Mouse (Mus musculus): ENCODE measurements around the gene Vps51.
A peak's percentile ranks its signal among the peaks of the same experiment; 100 is the strongest.

The Vps51 gene

DNA sequence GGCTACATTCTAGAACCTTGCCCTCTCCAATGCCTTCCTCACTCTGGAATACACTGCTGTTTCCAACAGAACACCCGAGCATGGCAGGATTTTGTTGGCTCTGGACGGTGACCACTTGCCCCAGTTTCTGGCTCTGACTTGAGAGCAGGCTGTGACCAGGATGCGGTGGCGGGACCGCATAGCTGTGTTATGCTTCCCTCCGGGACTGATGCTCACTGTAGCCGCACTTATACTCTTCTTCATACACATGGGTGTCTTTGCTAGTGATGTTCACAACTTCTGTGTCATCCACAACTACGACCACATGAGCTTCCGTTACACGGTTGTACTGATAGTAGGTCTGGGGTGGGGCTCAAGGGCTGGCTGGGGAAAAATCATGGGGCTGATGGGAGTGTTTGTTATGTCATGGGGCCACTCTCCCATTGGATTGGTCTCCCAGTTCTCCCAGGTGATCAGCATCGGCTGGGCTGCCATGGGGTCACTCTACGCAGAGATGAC is 3.0 kb upstream of the Vps51 start, which contains the start of gene Tmem262:
Gene Tmem262 (plus strand): TSS at position 51 of the 498 bp plus-strand sequence.
- no peak for DNase-seq (ENCODE audit: low read depth)

- DNase-seq (ENCODE audit: low read depth) = no peak
These were observed 3.1 kb downstream of the Vps51 start for GRCm38 (mm10) chr19:6073889-6074288.

- DNase-seq (ENCODE audit: low read depth) = no peak
These were observed 5.8 kb downstream of the Vps51 start for GRCm38 (mm10) chr19:6071261-6071660.

- no peak for DNase-seq (ENCODE audit: low read depth)
These were observed 6.3 kb downstream of the Vps51 start for GRCm38 (mm10) chr19:6070571-6071250.

- no peak for DNase-seq (ENCODE audit: low read depth)
These were observed 7.2 kb downstream of the Vps51 start for GRCm38 (mm10) chr19:6069851-6070250.

DNA sequence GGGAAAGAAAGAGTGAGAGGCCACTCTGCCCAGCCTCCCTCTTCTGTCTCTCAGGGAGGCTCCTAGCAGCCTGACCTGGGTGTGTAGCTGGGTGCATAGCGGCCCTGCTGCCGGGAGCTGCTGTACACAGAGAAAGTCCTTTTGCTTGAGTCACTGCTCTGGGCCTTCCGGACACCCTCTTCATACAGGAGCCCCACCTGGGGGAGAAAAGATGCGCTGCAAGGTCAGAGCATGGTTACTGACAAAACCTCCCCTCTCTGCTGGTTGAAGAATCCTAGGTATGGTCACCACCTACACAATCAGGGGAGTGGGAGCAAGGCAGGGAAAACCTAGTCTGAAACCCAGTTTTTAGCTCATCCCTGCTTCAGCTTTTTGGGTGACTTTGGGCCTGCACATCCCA is 8.1 kb downstream of the Vps51 start:
- no peak for DNase-seq (ENCODE audit: low read depth)

GRCm38 (mm10) chr19:6067724-6068415 is 9.2 kb downstream of the Vps51 start, which contains the start of gene Tm7sf2:
Gene Tm7sf2, minus strand, starts transcription at chr19:6068373.
- DNase-seq (ENCODE audit: low read depth) = no peak

DNA sequence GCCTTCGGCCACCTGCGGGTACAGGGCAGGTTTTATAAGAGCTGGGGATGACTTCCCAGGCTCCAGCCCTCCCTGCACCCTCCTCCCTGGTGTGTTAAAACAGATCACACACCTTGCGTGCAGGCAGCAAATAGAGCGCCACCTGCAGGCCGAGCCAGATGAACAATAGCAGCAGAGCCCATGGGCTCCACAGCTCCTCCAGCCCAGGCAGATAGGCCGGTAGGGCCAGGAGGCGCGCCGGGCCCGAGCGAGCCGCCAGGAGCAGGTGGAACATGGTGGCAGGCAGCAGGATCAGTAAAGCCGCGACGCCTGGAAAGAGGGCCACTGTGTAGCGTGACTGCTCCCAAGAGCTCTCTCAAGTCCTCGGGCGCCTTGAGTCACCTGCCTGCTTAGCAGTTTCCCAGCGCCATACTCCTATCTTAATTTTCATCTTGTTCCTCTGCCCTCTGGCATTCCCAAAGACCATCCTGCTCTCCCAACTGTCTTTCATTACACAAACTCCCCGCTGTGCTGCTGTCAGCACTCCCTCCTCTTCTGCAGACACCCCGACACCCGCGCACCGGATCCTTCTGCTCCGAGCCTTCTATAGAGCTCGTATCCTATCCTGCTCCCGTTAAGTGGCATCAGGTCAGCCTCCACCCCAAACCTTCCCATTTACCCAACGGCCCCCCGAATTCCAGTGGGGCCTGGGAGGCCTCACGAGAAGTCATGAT is 9.9 kb downstream of the Vps51 start:
- no peak for DNase-seq (ENCODE audit: low read depth)

DNA sequence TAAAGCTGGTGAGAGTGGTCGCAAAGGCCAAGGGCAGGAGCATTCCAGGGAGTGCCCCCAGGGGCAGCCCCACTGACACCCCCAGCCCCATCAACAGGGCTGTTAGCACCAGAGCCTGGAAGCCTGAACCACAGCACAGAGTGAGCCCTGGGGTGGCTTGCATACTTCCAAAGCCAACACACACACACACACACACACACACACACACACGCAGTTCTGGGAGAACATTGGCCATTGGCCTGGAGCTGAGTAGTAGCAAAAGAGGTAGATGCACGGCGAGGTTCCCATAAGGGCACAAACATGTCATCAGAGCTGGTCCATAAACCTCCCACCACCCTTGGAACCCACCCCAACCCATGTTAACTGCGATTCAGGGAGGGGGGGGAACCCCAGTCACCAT is 10.5 kb downstream of the Vps51 start:
- no peak for DNase-seq (ENCODE audit: low read depth)

- DNase-seq (ENCODE audit: low read depth) = no peak
These were observed 13.9 kb downstream of the Vps51 start for GRCm38 (mm10) chr19:6063081-6063480.

- no peak for DNase-seq (ENCODE audit: low read depth)
These were observed 14.6 kb downstream of the Vps51 start for GRCm38 (mm10) chr19:6062418-6062817.

DNA sequence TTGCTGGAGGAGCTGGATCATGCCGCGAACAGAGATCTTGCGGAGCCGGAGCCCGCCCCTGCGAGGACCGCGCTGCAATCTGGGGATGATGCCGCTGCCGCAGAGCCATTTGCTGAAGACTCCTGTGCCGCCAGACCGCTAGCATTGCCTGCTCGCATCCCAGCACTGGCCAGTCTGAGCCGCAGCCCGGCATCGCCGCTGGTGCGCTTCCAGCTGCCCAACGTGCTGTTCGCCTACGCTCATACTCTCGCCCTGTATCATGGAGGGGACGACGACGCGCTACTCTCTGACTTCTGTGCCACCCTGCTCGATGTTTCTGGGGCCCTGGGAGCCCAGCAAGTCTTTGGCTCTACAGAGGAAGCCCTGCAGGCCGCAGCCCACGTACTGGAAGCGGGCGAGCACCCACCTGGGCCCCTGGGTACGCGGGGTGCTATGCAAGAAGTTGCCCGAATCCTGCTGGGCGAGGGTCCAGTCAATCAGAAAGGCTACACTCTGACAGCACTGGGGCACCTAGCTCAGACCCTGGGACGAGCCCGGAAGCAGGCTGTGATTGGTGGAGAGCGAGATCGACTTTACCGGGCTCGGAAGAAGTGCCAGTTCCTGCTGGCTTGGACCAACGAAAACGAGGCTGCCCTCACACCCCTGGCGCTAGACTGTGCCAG is 15.3 kb downstream of the Vps51 start:
- DNase-seq (ENCODE audit: low read depth) = no peak

DNA sequence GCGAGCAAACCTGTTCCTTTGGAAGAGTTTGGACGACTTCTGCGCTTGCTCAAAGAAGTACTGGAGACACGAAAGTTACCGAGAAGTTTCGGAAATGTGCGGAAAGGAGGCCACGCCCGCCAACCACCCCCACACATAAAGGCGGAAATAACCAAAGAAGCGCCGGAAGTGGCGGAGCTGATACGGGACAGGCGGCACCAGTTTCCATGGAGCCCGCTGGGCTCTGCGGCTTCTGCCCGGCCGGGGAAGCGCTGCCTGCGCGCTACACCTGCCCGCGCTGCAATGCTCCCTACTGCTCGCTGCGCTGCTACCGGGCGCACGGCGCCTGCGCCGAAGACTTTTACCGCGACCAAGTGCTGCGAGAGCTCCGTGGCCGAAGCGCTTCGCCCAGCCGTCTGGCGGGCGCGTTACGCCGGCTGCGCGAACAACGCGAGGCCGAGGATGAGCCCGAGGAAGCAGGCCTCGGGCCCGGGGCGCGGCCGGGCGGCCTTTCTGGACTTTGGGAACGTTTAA is 16.0 kb downstream of the Vps51 start, which contains the start of gene Znhit2:
Gene Znhit2 (plus strand): TSS at position 172 of the 513 bp plus-strand sequence.
- peak; percentile 91 for DNase-seq (ENCODE audit: low read depth)

- no peak for DNase-seq (ENCODE audit: low read depth)
These were observed 18.1 kb downstream of the Vps51 start for GRCm38 (mm10) chr19:6058966-6059365.

DNA sequence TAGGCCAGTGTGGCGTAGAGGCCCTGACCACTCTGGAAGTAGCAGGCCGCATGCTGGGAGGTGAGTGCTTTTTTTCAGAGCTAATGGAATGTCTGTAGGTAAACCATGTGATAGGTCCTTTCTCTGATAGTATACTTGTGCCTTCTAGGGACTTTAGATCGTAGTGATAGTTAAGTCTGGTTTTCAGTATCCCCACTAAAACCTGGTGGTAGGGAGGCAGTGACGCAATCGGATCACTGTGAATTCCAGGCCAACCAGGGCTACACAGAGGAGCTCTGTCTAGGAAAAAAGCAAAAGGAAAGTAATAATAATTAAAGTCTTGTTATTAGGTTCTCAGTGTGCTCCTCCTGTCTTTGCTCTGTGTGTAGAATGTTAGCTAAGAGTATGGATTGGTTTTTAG is 18.5 kb downstream of the Vps51 start:
- no peak for DNase-seq (ENCODE audit: low read depth)

- DNase-seq (ENCODE audit: low read depth) = peak; percentile 91
These were observed 19.5 kb downstream of the Vps51 start, which contains the start of the genes Mrpl49 and Fau for GRCm38 (mm10) chr19:6057313-6058096. Gene Mrpl49, minus strand, starts transcription at chr19:6057785. Gene Fau, plus strand, starts transcription at chr19:6057844.

GRCm38 (mm10) chr19:6056696-6057095 is 20.3 kb downstream of the Vps51 start:
- no peak for DNase-seq (ENCODE audit: low read depth)

DNA sequence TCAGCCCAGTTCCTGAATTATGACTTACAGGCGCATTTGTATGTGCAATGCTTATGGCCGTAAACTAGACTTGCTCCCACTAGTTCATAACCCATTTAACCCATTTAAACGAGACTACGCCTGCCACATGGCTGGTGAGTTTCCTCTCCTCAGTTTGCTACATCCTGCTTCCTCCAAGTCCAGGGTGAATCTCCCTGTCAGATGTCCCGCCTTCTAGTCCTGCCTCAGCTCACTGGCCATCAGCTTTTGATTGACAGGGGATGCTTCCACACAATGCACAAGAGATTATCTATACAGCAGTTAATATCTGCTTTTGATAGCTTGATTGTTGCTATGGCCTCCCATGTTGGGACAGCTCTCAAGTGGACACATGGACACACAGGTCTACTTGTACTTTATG is 22.7 kb downstream of the Vps51 start:
- DNase-seq (ENCODE audit: low read depth) = no peak

DNA sequence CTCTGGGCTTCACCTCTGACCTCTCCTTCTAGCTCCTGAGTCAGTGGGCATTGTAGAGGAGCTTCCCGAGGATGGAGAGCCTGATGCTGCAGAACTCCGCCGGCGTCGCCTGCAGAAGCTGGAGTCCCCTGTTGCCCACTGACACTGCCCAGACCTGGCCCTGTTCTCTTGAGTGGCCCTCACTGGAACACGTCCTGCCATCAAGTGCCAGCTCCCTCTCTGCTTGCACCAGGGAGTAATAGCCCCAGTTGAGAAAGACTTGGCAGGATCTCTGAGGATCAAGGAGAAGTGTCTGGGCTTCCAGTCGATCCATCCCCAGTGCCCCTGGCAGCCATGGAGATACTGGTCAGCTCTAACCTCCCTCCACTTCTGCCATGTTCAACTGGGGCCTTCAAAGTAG is 24.5 kb downstream of the Vps51 start:
- DNase-seq (ENCODE audit: low read depth) = no peak

- no peak for DNase-seq (ENCODE audit: low read depth)
These were observed 28.2 kb downstream of the Vps51 start for GRCm38 (mm10) chr19:6048681-6049410.

- DNase-seq (ENCODE audit: low read depth) = no peak
These were observed 29.2 kb downstream of the Vps51 start for GRCm38 (mm10) chr19:6047899-6048166.

All from fibroblast of lung, adult 2 months (primary cell).